In the genomic region with DNA sequence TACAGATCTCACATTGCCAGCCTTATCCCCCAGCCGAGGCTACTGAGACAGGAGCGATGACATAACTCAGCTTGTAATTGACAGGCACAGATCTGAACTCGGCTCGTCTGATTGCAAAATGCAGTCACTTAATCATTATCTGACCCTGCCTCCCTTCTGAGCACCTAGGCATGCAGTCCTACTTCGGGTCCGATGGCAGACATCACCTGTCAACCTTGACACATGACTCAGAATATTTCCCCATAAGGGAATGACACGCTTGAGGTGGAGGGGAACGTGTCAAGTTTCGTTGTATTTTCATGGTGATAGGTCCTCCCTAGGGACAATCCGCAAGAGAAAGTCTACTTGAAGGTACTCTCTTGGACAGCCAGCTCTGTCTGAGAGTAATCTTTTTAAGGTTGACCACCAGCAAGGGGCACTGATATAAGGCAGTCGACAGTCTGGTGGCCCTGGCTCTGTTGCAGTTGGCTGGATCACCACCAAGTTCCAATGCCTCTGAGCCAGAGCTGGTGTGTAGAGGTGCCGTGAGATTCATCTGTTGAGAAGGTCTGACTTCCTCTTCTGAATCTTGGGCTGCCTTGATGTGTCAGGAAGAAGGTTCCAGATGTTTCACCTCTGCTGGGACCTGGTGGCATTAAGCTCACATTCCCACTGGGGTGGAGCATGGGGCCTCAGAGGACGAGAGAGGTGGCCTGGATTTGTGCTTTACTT, we compare ENCODE assay signal across 23 mouse cellular contexts. TPM values are rescaled to one million over a fixed set of nuclear protein-coding genes. Genes with fewer than 3 reads are reported as not detected.
A peak's percentile ranks its signal among the peaks of the same experiment; 100 is the strongest.
DNase-seq lines count a peak whose midpoint lies in the region; ATAC-seq lines count a peak whose summit lies in the region.
"Had no signal": no experiment of that assay in that cellular context is flagged by ENCODE, and none has a peak within 500 bp of the region (broad histone marks: within the 10 kb centered on the region; RNA-seq: fewer than 3 reads in every experiment).

No protein-coding gene starts in this region.

- H3K27me3 ChIP-seq in midbrain, embryonic 11.5 days (ENCODE audit: control insufficient read depth, insufficient read depth, low read length): no peaks in the 10 kb centered on the region
- no peaks in the 10 kb centered on the region for H3K27me3 ChIP-seq in midbrain, embryonic 16.5 days (ENCODE audit: control insufficient read depth, insufficient read depth, low read depth, low read length)
- H3K27me3 ChIP-seq in liver, embryonic 13.5 days: no peaks in the 10 kb centered on the region
- H3K27me3 ChIP-seq in intestine, embryonic 15.5 days (replicated peaks): no peaks in the 10 kb centered on the region
- H3K27me3 ChIP-seq: forebrain, embryonic 12.5 days; heart, embryonic 12.5 days; limb, embryonic 12.5 days; lung, embryonic 15.5 days had no signal

- no peak overlapping the region for H3K4me2 ChIP-seq in midbrain, embryonic 11.5 days
- no peak overlapping the region for H3K4me2 ChIP-seq in midbrain, embryonic 16.5 days (ENCODE audit: low read length)
- H3K4me2 ChIP-seq in liver, embryonic 13.5 days: no peak overlapping the region
- no peak overlapping the region for H3K4me2 ChIP-seq in intestine, embryonic 15.5 days (replicated peaks)
- H3K4me2 ChIP-seq: forebrain, embryonic 12.5 days; heart, embryonic 12.5 days; hindbrain, embryonic 14.5 days; limb, embryonic 12.5 days; lung, embryonic 15.5 days had no signal

- peaks cover 2% of the 10 kb centered on the region; the same call in 1 of the 2 replicates for H3K9me3 ChIP-seq in midbrain, embryonic 11.5 days (ENCODE audit: control insufficient read depth, low read length)
- H3K9me3 ChIP-seq in midbrain, embryonic 16.5 days (replicated peaks; ENCODE audit: control insufficient read depth, low read length, poor library complexity, severe bottlenecking): no peaks in the 10 kb centered on the region
- peaks cover 3% of the 10 kb centered on the region; the same call in 1 of the 2 replicates for H3K9me3 ChIP-seq in liver, embryonic 13.5 days (replicated peaks)
- H3K9me3 ChIP-seq in intestine, embryonic 15.5 days: no peaks in the 10 kb centered on the region
- H3K9me3 ChIP-seq: lung, embryonic 15.5 days had no signal

- ATAC-seq in midbrain, embryonic 11.5 days (ENCODE audit: low FRiP score): no peak
- ATAC-seq in midbrain, embryonic 16.5 days: no peak
- no peak for ATAC-seq in liver, embryonic 13.5 days (ENCODE audit: low read depth)
- no peak for ATAC-seq in intestine, embryonic 15.5 days

- WGBS in midbrain, embryonic 11.5 days: 82% methylated on average over 13 of the region's 13 CpGs
- WGBS in midbrain, embryonic 16.5 days: 76% methylated on average over 13 of the region's 13 CpGs
- WGBS in liver, embryonic 13.5 days (ENCODE audit: insufficient replicate concordance): 63% methylated on average over 13 of the region's 13 CpGs
- WGBS in intestine, embryonic 15.5 days: 70% methylated on average over 13 of the region's 13 CpGs

- H3K9ac ChIP-seq in midbrain, embryonic 11.5 days (ENCODE audit: low read length): no peak overlapping the region
- no peak overlapping the region for H3K9ac ChIP-seq in midbrain, embryonic 16.5 days (ENCODE audit: low read depth, low read length)
- 0 out of 2 replicates have a peak overlapping the region, but pooled peaks have one; percentile 6 for H3K9ac ChIP-seq in liver, embryonic 13.5 days
- no peak overlapping the region for H3K9ac ChIP-seq in intestine, embryonic 15.5 days
- H3K9ac ChIP-seq: forebrain, embryonic 12.5 days; heart, embryonic 12.5 days; hindbrain, embryonic 14.5 days; limb, embryonic 12.5 days; lung, embryonic 15.5 days had no signal

- no peak overlapping the region for H3K27ac ChIP-seq in midbrain, embryonic 11.5 days (ENCODE audit: low read depth, low read length)
- no peak overlapping the region for H3K27ac ChIP-seq in midbrain, embryonic 16.5 days (ENCODE audit: low read length)
- H3K27ac ChIP-seq in liver, embryonic 13.5 days: peak overlapping the region; percentile 37
- H3K27ac ChIP-seq in intestine, embryonic 15.5 days: no peak overlapping the region
- H3K27ac ChIP-seq: forebrain, embryonic 12.5 days; hindbrain, embryonic 14.5 days; limb, embryonic 12.5 days; lung, embryonic 15.5 days had no signal

- H3K36me3 ChIP-seq in midbrain, embryonic 11.5 days (ENCODE audit: control insufficient read depth, insufficient read depth, low read length): no peaks in the 10 kb centered on the region
- H3K36me3 ChIP-seq in midbrain, embryonic 16.5 days (ENCODE audit: control insufficient read depth, insufficient read depth, low read length): no peaks in the 10 kb centered on the region
- H3K36me3 ChIP-seq in liver, embryonic 13.5 days: peaks cover 26% of the 10 kb centered on the region
- H3K36me3 ChIP-seq in intestine, embryonic 15.5 days: no peaks in the 10 kb centered on the region
- H3K36me3 ChIP-seq: forebrain, embryonic 12.5 days; heart, embryonic 12.5 days; limb, embryonic 12.5 days; lung, embryonic 15.5 days had no signal

- H3K4me3 ChIP-seq in midbrain, embryonic 11.5 days (ENCODE audit: low read depth, low read length): no peak overlapping the region
- H3K4me3 ChIP-seq in midbrain, embryonic 16.5 days (ENCODE audit: low read depth, low read length): no peak overlapping the region
- no peak overlapping the region for H3K4me3 ChIP-seq in liver, embryonic 13.5 days (replicated peaks)
- no peak overlapping the region for H3K4me3 ChIP-seq in intestine, embryonic 15.5 days (replicated peaks)
- H3K4me3 ChIP-seq: forebrain, embryonic 12.5 days; heart, embryonic 12.5 days; limb, embryonic 12.5 days; lung, embryonic 15.5 days had no signal

- H3K4me1 ChIP-seq in midbrain, embryonic 11.5 days (ENCODE audit: control insufficient read depth, insufficient read depth, low read length): no peaks in the 10 kb centered on the region
- H3K4me1 ChIP-seq in midbrain, embryonic 16.5 days (ENCODE audit: control insufficient read depth, insufficient read depth, low read length): no peaks in the 10 kb centered on the region
- peaks cover 71% of the 10 kb centered on the region for H3K4me1 ChIP-seq in liver, embryonic 13.5 days (replicated peaks)
- no peaks in the 10 kb centered on the region for H3K4me1 ChIP-seq in intestine, embryonic 15.5 days (replicated peaks)
- H3K4me1 ChIP-seq: forebrain, embryonic 12.5 days; lung, embryonic 15.5 days had no signal

- peak; percentile 54 to 55 for DNase-seq in cerebellum, adult 18-20 months
- DNase-seq in cerebellum, adult 11-12 months: no peak
- DNase-seq in midbrain, embryonic 11.5 days (ENCODE audit: low spot score, missing footprints): peak; percentile 44
- DNase-seq in liver, embryonic 13.5 days: no peak
- DNase-seq in right cerebral cortex, postnatal 14 days: no peak
- DNase-seq in left cerebral cortex, postnatal 10 days (ENCODE audit: extremely low spot score in 1 of 2, low spot score in 2 of 2): no peak
- DNase-seq: heart, adult 11 months; heart, postnatal 14 days; kidney, postnatal 4 days; layer of hippocampus, adult 9-11 months; lung, postnatal 4 days; retina, postnatal 1 day; thymus, postnatal 25 days had no signal

- intact Hi-C loops in left cerebral cortex, postnatal 10 days (cut with DNase I): no loop called here

RNA-seq across cellular contexts. Expression of gene Tmem120b, which starts 15.3 kb away (rescaled TPM):
- polyA plus RNA-seq in midbrain, embryonic 11.5 days (2014; fragmentation: Nextera tagmentation; extraction: Ambion mirVana): 7.6 and 7.9 TPM in 2 replicates
- 16.9 and 18.7 TPM in 2 replicates for polyA plus RNA-seq in midbrain, embryonic 16.5 days (2015; fragmentation: Nextera tagmentation; extraction: Ambion mirVana)
- polyA plus RNA-seq in liver, embryonic 13.5 days (2015; fragmentation: Nextera tagmentation; extraction: Ambion mirVana): 23.0 and 24.2 TPM in 2 replicates
- 8.4 and 10.1 TPM in 2 replicates for polyA plus RNA-seq in intestine, embryonic 15.5 days (2015; fragmentation: Nextera tagmentation; extraction: Ambion mirVana)
- 10 to 100 TPM; 19.5 to 23.2 TPM for total RNA-seq in left cerebral cortex, postnatal 10 days (2021)

RNA-seq across cellular contexts. Expression of gene Morn3, which starts 36.7 kb away (rescaled TPM):
- not detected in 2 replicates for polyA plus RNA-seq in midbrain, embryonic 11.5 days (2014; fragmentation: Nextera tagmentation; extraction: Ambion mirVana)
- 0.62 and 1.7 TPM in 2 replicates for polyA plus RNA-seq in midbrain, embryonic 16.5 days (2015; fragmentation: Nextera tagmentation; extraction: Ambion mirVana)
- polyA plus RNA-seq in liver, embryonic 13.5 days (2015; fragmentation: Nextera tagmentation; extraction: Ambion mirVana): not detected in 2 replicates
- polyA plus RNA-seq in intestine, embryonic 15.5 days (2015; fragmentation: Nextera tagmentation; extraction: Ambion mirVana): 0.45 TPM in 1 of 2 replicates, not detected in the other
- total RNA-seq in left cerebral cortex, postnatal 10 days (2021): not detected
- total RNA-seq: gastrocnemius, adult 8-10 months had no signal
- polyA plus RNA-seq: heart, embryonic 12.5 days; limb, embryonic 12.5 days; neural tube, embryonic 11.5 days; small intestine, adult 2 months had no signal

RNA-seq across cellular contexts. Expression of gene Rhof, which starts 49.0 kb away (rescaled TPM):
- polyA plus RNA-seq in midbrain, embryonic 11.5 days (2014; fragmentation: Nextera tagmentation; extraction: Ambion mirVana): 1.6 TPM in 2 replicates
- 13.9 and 21.4 TPM in 2 replicates for polyA plus RNA-seq in midbrain, embryonic 16.5 days (2015; fragmentation: Nextera tagmentation; extraction: Ambion mirVana)
- 2.5 and 3.4 TPM in 2 replicates for polyA plus RNA-seq in liver, embryonic 13.5 days (2015; fragmentation: Nextera tagmentation; extraction: Ambion mirVana)
- polyA plus RNA-seq in intestine, embryonic 15.5 days (2015; fragmentation: Nextera tagmentation; extraction: Ambion mirVana): 1.7 and 2.3 TPM in 2 replicates
- 10 to 100 TPM; 56.0 to 56.7 TPM for total RNA-seq in left cerebral cortex, postnatal 10 days (2021)

RNA-seq across cellular contexts. Expression of gene Setd1b, which starts 58.5 kb away (rescaled TPM):
- polyA plus RNA-seq in midbrain, embryonic 11.5 days (2014; fragmentation: Nextera tagmentation; extraction: Ambion mirVana): 9.8 and 10.0 TPM in 2 replicates
- polyA plus RNA-seq in midbrain, embryonic 16.5 days (2015; fragmentation: Nextera tagmentation; extraction: Ambion mirVana): 10.0 and 11.8 TPM in 2 replicates
- 3.4 and 3.8 TPM in 2 replicates for polyA plus RNA-seq in liver, embryonic 13.5 days (2015; fragmentation: Nextera tagmentation; extraction: Ambion mirVana)
- 7.6 and 8.4 TPM in 2 replicates for polyA plus RNA-seq in intestine, embryonic 15.5 days (2015; fragmentation: Nextera tagmentation; extraction: Ambion mirVana)
- total RNA-seq in left cerebral cortex, postnatal 10 days (2021): 10 to 100 TPM; 30.3 to 32.6 TPM

Comparison
In these comparisons a context has a peak if more than half of its experiments do, and no peak if none do; other contexts are left out.
1. DNase-seq: peak in cerebellum, adult 18-20 months (2 of 2) and midbrain, embryonic 11.5 days (single experiment); none in cerebellum, adult 11-12 months (single experiment), liver, embryonic 13.5 days (single experiment), right cerebral cortex, postnatal 14 days (single experiment) and left cerebral cortex, postnatal 10 days (0 of 2).